Mouse (Mus musculus): ENCODE results near the gene Gm4216.
"Not testable (repeated sequence)": the region's sequence is repeated elsewhere in the genome, so short reads cannot be mapped to it uniquely, and the experiment has no call there.

Gm4216 gene

GRCm38 (mm10) chr7:23019823-23020222 lies at the start of gene Gm4216:
Gene Gm4216, minus strand, starts transcription at chr7:23019923.
- not testable (repeated sequence) for DNase-seq (ENCODE audit: low spot score in 2 of 2)

GRCm38 (mm10) chr7:23067356-23067755 lies 47.6 kb upstream of the Gm4216 start, which contains the start of gene Gm8720:
Gene Gm8720, minus strand, starts transcription at chr7:23067456.
- DNase-seq (ENCODE audit: low spot score in 2 of 2): not testable (repeated sequence)

- not testable (repeated sequence) for DNase-seq (ENCODE audit: low spot score in 2 of 2)
These were observed 35.5 kb upstream of the Gm4216 start, which contains the start of gene Vmn1r163 for GRCm38 (mm10) chr7:23055240-23055639. Gene Vmn1r163, plus strand, starts transcription at chr7:23055540.

- not testable (repeated sequence) for DNase-seq (ENCODE audit: low spot score in 2 of 2)
These were observed 35.1 kb downstream of the Gm4216 start, which contains the start of gene Gm4214 for GRCm38 (mm10) chr7:22984573-22984972. Gene Gm4214, minus strand, starts transcription at chr7:22984673.
